Mouse (Mus musculus) gastrocnemius, postnatal 25 days (tissue): ENCODE results near the gene Fbxo4. TPM values are rescaled to one million over a fixed set of nuclear protein-coding genes. Genes with fewer than 3 reads are reported as not detected.

ENCODE experiments used
- DNase-seq: peaks from one replicate; pipeline ENCODE4 v3.0.0; 2022
- total RNA-seq, 2 experiments: library from RNA; stranded (reverse); gene quantifications; 1 replicate in 1 of 2; 2 replicates in 1 of 2; pipeline ENCODE4 v1.2.3; 2021

Gene Fbxo4
- total RNA-seq, 2 experiments from 2014 or later: 3.7 to 4.8 TPM

DNA sequence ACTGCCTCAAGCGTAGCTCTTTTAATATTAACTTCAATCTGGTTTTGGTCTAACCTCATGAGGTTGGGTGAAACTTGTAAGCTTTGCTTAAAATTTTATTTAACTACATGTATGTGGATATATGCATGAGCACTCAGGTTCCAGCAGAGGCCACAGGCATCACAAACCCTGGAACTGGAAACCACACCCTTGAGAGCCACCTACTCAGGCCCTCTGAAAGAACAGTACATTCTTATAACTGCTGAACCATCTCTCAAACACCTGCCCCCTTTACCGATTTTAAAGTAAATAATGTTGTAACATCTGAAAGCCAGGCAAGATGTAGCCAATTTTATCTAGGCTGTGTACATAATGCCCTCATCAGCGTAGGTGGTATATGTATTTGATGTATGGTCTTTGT, 498 bp upstream of the Fbxo4 start:
- DNase-seq: no peak

DNA sequence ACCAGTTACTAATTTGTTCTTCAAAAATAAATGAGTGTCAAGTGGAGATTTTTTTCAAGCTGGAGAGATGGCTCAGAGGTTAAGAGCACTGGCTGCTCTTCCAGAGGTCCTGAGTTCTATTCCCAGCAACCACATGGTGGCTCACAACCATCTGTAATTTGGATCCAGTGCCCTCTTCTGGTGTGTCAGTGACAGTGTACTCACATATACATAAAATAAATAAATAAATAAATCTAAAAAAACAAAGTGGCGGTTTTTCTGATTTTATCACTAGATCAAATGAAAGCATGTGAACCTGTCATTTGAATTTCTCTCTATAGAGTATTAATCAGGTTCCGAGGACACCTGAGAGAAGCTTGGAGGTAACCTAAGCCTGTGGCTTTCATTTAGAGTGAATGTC, 1.1 kb downstream of the Fbxo4 start:
- no peak for DNase-seq

DNA sequence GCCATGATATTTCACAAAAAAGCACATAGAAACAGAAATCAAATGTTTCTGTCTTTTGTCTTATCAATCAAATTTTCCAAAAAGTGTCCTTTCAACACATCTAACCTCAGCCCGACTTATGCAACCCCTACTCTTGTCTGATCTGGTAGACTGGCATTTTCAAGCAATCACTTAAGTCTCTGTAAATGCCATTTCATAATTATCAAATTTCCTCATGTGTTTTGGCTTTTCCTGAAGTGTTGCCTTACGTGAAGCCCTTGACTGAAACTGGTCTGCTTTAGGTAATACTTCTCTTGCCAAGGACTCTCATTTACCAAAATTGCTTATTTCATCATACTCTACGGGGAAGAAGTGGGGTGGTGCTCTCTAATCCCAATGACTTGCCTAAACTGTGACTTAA, 6.1 kb downstream of the Fbxo4 start:
- no peak for DNase-seq

DNA sequence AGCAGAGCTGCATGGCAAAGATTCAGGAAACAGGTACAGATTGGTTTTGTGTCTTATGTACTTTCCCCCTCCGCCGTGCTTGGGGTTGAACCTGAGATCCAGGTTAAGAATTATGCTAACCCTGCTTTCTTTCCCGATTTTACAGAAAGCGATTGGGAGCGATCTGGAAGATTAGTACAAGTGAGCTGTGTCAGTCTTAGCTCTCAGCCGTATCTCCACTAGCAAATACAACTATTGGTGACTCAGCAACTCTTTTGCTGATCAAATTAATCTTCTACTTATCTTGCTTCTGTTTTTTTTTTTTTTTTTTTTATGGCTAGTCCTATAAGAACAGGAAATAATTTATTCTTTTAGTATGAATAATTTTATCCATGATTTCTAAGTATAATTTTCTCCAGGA, 9.2 kb downstream of the Fbxo4 start:
- no peak for DNase-seq

DNA sequence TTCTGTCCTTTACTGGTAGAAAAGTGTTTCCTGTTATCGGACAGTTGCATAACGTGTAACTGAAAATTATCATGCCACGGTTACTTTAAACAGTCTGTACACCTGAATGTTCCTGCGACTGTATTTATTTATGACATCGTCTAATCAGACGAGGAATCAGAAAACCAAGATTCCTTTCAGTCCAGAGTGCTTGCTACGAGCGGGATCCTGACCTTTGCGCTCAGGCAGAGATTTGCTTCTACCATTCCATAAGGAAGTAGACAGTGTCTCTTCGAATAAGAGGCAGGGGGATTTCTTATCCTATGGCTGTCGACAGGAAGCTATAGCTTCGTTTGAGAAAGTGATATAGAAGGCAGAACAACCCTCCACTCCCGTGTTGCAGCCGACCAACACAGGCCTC, 9.6 kb downstream of the Fbxo4 start:
- no peak for DNase-seq

DNA sequence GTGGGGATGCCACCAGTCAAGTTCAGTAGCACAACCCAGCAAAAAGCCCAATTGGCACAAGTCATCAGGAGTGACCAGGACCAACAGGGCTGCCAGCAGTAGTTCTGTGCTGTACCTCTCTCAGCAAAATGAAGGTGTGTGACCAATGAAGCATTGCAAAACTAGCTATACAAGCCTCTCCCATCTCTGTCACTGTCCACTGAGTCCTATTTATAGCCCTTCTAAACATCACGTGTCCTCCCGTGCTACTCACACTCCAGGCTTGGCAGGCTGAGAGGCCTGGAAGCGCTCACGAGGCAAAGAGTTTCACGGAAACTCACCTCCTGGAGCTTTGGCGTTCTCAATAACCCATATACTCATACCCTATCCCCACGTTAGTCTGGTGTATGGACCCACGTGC, 17.1 kb downstream of the Fbxo4 start:
- no peak for DNase-seq

DNA sequence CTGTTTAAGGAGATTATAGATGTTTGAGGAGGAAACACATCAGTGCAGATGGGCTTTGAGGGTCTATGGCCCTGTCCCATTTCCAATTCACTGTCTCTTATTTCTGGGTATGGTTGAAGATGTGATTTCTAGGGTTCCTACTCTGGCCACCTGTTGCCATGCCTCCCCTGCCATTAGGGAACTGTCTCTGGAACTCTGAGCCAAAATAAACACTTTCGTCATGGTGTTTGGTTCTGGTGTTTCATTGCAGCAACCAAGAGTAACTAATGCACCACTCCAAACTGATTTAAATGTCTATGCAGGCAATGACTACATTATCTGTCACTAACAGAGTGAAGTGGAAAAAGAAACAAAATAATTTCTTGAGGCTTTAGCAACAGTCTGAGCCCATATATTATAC, 19.3 kb downstream of the Fbxo4 start:
- no peak for DNase-seq

DNA sequence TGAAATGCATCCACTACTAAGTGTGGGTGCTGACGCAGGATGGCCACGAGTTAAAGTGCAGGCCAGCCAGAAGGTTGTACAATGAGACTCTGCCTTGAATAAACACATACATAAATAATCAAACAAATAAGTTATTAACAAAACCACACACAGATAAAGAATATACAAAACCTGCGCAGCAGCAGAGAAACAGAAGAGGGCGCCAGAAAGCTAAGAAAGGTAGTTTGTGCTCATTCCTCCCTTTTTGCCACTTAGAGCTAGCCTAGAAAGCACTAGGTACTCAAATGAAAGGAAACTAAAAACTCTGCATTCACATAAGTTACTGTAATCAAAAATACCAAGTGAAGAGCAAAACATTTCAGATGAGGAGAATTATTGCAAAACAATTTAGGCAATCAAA, 21.4 kb downstream of the Fbxo4 start:
- DNase-seq: no peak

DNA sequence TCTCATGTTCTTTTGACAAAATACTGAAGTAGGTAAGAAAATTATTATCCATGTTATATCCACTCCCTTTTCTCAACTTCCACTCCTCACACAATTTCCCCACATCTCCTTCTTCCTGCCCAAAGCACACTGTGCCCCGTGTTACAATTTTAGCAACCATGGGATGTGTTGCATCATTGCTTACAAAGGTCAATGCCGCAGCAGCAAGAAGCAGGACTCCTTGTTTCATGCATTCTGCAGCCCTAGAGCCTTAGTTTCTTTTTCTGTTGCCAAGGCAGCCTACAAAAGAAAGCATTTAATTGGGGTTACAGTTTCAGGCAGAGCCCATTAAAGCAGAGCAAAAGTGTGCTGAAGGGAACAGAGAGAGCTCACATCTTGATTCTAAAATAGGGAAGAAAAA, 24.4 kb downstream of the Fbxo4 start:
- DNase-seq: no peak

DNA sequence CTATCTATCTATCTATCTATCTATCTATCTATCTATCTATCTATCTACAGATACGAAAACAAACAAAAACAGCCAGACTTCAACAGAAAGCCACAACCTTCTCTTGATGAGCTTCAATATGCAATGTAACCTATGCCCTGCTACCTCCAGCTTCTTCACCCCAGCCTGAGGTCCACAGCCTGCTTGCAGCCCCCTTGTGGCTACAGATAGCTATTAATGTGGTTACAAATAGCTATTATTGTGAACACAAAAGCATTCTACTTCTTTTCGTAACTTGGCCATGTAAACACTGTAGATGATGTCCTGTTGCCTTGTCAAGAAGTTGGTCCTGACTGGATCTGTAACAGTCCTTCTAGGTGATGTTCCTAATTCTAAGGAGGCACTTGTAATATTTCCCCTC, 41.2 kb downstream of the Fbxo4 start:
- DNase-seq: no peak

DNA sequence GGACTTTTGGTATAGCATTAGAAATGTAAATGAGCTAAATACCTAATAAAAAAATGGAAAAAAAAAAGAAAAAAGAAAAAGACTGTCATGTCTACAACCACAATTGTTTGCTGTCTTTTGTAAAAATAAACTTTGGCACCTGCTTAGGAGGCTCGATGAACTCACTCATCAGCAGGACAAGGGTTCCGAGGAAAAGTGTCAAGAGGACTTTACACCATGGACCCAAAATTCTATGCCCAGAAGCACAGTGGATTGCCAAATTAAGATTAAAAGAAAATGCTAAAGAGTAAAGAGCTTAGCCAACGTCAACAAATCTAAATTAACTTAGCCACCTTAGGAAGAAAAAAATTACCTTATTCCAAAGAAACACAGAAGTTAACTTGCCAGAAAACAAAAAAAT, 43.3 kb downstream of the Fbxo4 start:
- no peak for DNase-seq

DNA sequence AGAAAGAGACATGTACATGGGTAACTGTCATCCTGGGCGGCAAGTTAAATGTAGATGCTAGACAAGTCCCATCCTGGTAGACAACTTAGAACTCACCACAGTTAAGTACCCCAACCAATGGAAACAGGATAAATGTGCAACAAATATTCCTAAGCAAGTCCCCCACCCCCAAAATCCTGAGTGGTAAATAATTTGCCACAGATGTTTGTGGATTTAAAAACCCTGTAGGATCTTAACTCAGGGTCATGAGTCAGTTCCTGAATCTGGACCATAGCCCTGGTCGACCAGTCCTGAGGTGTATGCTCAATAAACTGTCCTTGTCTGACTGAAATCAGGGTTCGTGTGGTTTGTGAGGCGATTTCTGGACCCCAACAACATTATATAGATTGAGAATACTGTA, 45.9 kb downstream of the Fbxo4 start:
- no peak for DNase-seq

DNA sequence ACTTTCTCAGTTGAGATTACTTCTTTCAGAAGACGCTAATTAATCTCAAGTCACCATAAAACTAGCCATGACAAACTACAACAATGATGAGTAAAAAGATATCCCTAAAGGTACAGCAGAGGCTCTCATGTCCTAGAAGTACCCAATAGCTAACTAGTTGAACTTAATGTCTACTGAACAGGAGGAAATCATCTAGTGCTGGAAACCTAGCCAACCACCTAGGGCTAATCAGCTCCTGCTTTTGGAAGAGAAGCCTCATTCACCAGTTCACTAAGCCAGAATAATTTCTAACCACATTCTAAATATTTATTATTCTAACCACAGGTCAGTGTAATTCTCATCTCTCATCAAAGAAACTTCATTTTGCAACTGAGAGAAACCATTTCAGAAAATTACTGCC, 47.4 kb downstream of the Fbxo4 start:
- DNase-seq: no peak

Other genes with a start within 250 kb of the Fbxo4 start
- gene AW549877, start 16.2 kb upstream of the Fbxo4 start, total RNA-seq: 10 to 100 TPM; 11.2 to 11.5 TPM
- gene Oxct1, start 46.8 kb upstream of the Fbxo4 start, total RNA-seq: 100 to 1,000 TPM; 320 to 370 TPM